Mouse (Mus musculus) CH12.LX (cell line): ENCODE measurements around the gene Pkp4. TPM values are rescaled to one million over a fixed set of nuclear protein-coding genes. Genes with fewer than 3 reads are reported as not detected.

ENCODE experiments used
- DNase-seq: peaks from one replicate; pipeline ENCODE4 v3.0.0-alpha.2; 2013; ENCODE audit errors: extremely low read depth
- H3K27ac ChIP-seq: 2 replicates; pipeline ENCODE4 v1.5.1; 2012; ENCODE audit warnings: low read depth, mild to moderate bottlenecking, control low read depth, moderate library complexity; ENCODE audit not compliant: insufficient read depth
- H3K27me3 ChIP-seq: replicated peaks from 2 replicates; pipeline ENCODE3; 2012; ENCODE audit warnings: inconsistent platforms
- H3K36me3 ChIP-seq, 2 experiments: replicated peaks in 1 of 2; 2 replicates each; pipeline versions ENCODE3 to v1.6.1; 2012; ENCODE audit warnings: inconsistent platforms in 1 of 2, low read length in 1 of 2, mild to moderate bottlenecking in 1 of 2, mixed read lengths in 1 of 2, moderate library complexity in 1 of 2; ENCODE audit not compliant: control insufficient read depth in 1 of 2, insufficient read depth in 1 of 2
- H3K4me1 ChIP-seq, 2 experiments: 2 replicates each; pipeline ENCODE4 v1.6.1; 2012; ENCODE audit warnings: inconsistent platforms in 1 of 2, moderate library complexity in 1 of 2; ENCODE audit not compliant: insufficient read depth in 2 of 2, control insufficient read depth in 1 of 2
- H3K4me2 ChIP-seq: 2 replicates; pipeline ENCODE4 v1.6.1; 2012; ENCODE audit warnings: low read depth, mild to moderate bottlenecking, control low read depth; ENCODE audit not compliant: poor library complexity, insufficient read depth, severe bottlenecking
- H3K4me3 ChIP-seq, 3 experiments: fragments of 150-350 bp in 1 of 3; sonication (generic) in 1 of 3; replicated peaks in 1 of 3; 2 replicates each; pipeline versions ENCODE3 to v1.5.1; 2011 to 2012; ENCODE audit warnings: low read depth in 2 of 3, low read length in 2 of 3, mild to moderate bottlenecking in 2 of 3, moderate library complexity in 2 of 3, control low read depth in 1 of 3, improper control_type of control experiment in 1 of 3, inconsistent platforms in 1 of 3, mixed read lengths in 1 of 3; ENCODE audit not compliant: poor library complexity in 1 of 3
- H3K79me2 ChIP-seq: replicated peaks from 2 replicates; pipeline ENCODE4 v1.6.1; 2012; ENCODE audit warnings: mild to moderate bottlenecking, moderate library complexity; ENCODE audit not compliant: control insufficient read depth, poor library complexity, insufficient read depth, severe bottlenecking; ENCODE audit errors: extremely low read depth
- H3K9ac ChIP-seq: 2 replicates; pipeline ENCODE4 v1.6.1; 2012; ENCODE audit warnings: low read depth, mild to moderate bottlenecking, control low read depth, moderate library complexity; ENCODE audit not compliant: insufficient read depth
- H3K9me3 ChIP-seq: replicated peaks from 2 replicates; pipeline ENCODE3; 2012; ENCODE audit warnings: low read length, inconsistent platforms, mixed read lengths
- BHLHE40 ChIP-seq: IDR thresholded peaks from 2 replicates; pipeline ENCODE4 v1.6.1; 2011; ENCODE audit warnings: mild to moderate bottlenecking, low read depth, low read length, improper control_type of control experiment
- CTCF ChIP-seq, 2 experiments: IDR thresholded peaks in 1 of 2; conservative IDR thresholded peaks in 1 of 2; 2 replicates each; pipeline ENCODE4 v1.5.1; 2011 to 2012; ENCODE audit warnings: low read depth in 2 of 2, low read length in 2 of 2, improper control_type of control experiment in 1 of 2, inconsistent platforms in 1 of 2, mild to moderate bottlenecking in 1 of 2, moderate library complexity in 1 of 2
- ETS1 ChIP-seq: conservative IDR thresholded peaks from 2 replicates; pipeline ENCODE4 v1.6.1; 2012; ENCODE audit warnings: low read depth, mild to moderate bottlenecking, inconsistent platforms, low read length, improper control_type of control experiment, moderate library complexity
- GABPA ChIP-seq: IDR thresholded peaks from 2 replicates; pipeline ENCODE4 v1.6.1; 2012; ENCODE audit warnings: low read depth, low read length, improper control_type of control experiment, inconsistent platforms; ENCODE audit not compliant: insufficient replicate concordance
- HCFC1 ChIP-seq: IDR thresholded peaks from 2 replicates; pipeline ENCODE4 v1.6.1; 2012; ENCODE audit warnings: low read depth, mild to moderate bottlenecking, inconsistent platforms, low read length, improper control_type of control experiment
- JUND ChIP-seq: conservative IDR thresholded peaks from 2 replicates; pipeline ENCODE4 v1.6.1; 2011; ENCODE audit warnings: low read depth, low read length, improper control_type of control experiment
- KAT2A ChIP-seq: IDR thresholded peaks from 2 replicates; pipeline ENCODE4 v1.6.1; 2012; ENCODE audit warnings: low read length, improper control_type of control experiment, inconsistent platforms; ENCODE audit not compliant: insufficient replicate concordance
- MAX ChIP-seq: IDR thresholded peaks from 2 replicates; pipeline ENCODE4 v1.6.1; 2011; ENCODE audit warnings: low read length, improper control_type of control experiment
- MAZ ChIP-seq: IDR thresholded peaks from 2 replicates; pipeline ENCODE4 v1.6.1; 2012; ENCODE audit warnings: low read depth, mild to moderate bottlenecking, inconsistent platforms, low read length, improper control_type of control experiment, moderate library complexity
- MXI1 ChIP-seq: IDR thresholded peaks from 2 replicates; pipeline ENCODE4 v1.6.1; 2011; ENCODE audit warnings: mild to moderate bottlenecking, low read depth, low read length, improper control_type of control experiment
- MYC ChIP-seq: IDR thresholded peaks from 2 replicates; pipeline ENCODE4 v1.6.1; 2011; ENCODE audit warnings: low read depth, mild to moderate bottlenecking, improper control_type of control experiment, low read length
- NELFE ChIP-seq: IDR thresholded peaks from 2 replicates; pipeline ENCODE4 v1.6.1; 2011; ENCODE audit warnings: low read depth, low read length, improper control_type of control experiment
- NRF1 ChIP-seq: IDR thresholded peaks from 2 replicates; pipeline ENCODE4 v1.6.1; 2014; ENCODE audit warnings: low read depth, mild to moderate bottlenecking, inconsistent platforms, low read length, improper control_type of control experiment, moderate library complexity
- PAX5 ChIP-seq: IDR thresholded peaks from 2 replicates; pipeline ENCODE4 v1.6.1; 2012; ENCODE audit warnings: low read length, inconsistent platforms, mixed read lengths
- POLR2A ChIP-seq: IDR thresholded peaks from 2 replicates; pipeline ENCODE4 v1.6.1; 2011; ENCODE audit warnings: low read depth, mild to moderate bottlenecking, improper control_type of control experiment, low read length
- POLR2AphosphoS2 ChIP-seq: IDR thresholded peaks from 2 replicates; pipeline ENCODE4 v1.6.1; 2011; ENCODE audit warnings: low read depth, low read length, improper control_type of control experiment
- SMC3 ChIP-seq: IDR thresholded peaks from 2 replicates; pipeline ENCODE4 v1.6.1; 2011; ENCODE audit warnings: low read depth, low read length, improper control_type of control experiment
- TCF12 ChIP-seq: IDR thresholded peaks from 2 replicates; pipeline ENCODE4 v1.6.1; 2014; ENCODE audit warnings: low read depth, mild to moderate bottlenecking, inconsistent platforms, low read length, improper control_type of control experiment
- UBTF ChIP-seq: IDR thresholded peaks from 2 replicates; pipeline ENCODE4 v1.6.1; 2012; ENCODE audit warnings: low read depth, mild to moderate bottlenecking, inconsistent platforms, low read length, improper control_type of control experiment, moderate library complexity
- USF2 ChIP-seq: conservative IDR thresholded peaks from 2 replicates; pipeline ENCODE4 v1.6.1; 2011; ENCODE audit warnings: low read depth, low read length, improper control_type of control experiment
- ZC3H11A ChIP-seq: IDR thresholded peaks from 2 replicates; pipeline ENCODE4 v1.6.1; 2012; ENCODE audit warnings: low read depth, mild to moderate bottlenecking, inconsistent platforms, low read length, improper control_type of control experiment
- ZKSCAN1 ChIP-seq: IDR thresholded peaks from 2 replicates; pipeline ENCODE4 v1.6.1; 2012; ENCODE audit warnings: low read depth, inconsistent platforms, low read length, improper control_type of control experiment, borderline replicate concordance
- ZNF384 ChIP-seq: IDR thresholded peaks from 2 replicates; pipeline ENCODE4 v1.6.1; 2012; ENCODE audit warnings: low read depth, low read length, improper control_type of control experiment, inconsistent platforms
- dilution Hi-C: fragments of 300-500 bp; cut with MboI; formaldehyde crosslinking; loops from 2 replicates; pipeline ENCODE4 v1.14.3; 2020; ENCODE audit warnings: low sequenced_read_pairs; ENCODE audit not compliant: extremely low pct_unique_long_range_greater_than_20kb, extremely low pct_ligation_motif_present
- in situ Hi-C: fragments of 300-500 bp; cut with MboI; formaldehyde crosslinking; loops from 3 replicates; pipeline ENCODE4 v1.14.3; 2019; ENCODE audit warnings: low sequenced_read_pairs, low pct_ligation_motif_present, low pct_unique_long_range_greater_than_20kb, mixed read lengths
- polyA plus RNA-seq: library from polyadenylated mRNA; unstranded; fragments of >175 nt; gene quantifications from 2 replicates; pipeline ENCODE4 v1.2.1, GENCODE M21; 2012; ENCODE audit warnings: low read depth; ENCODE audit not compliant: insufficient read length
- total RNA-seq, 2 experiments: library from RNA; depleted of rRNA; stranded (reverse); fragments of 300-350 nt in 1 of 2; fragments of >200 nt in 1 of 2; gene quantifications; 2 replicates each; pipeline ENCODE4 v1.2.3; 2012 to 2014

Gene Pkp4
- total and polyA plus RNA-seq, 3 experiments, result not detected

DNA sequence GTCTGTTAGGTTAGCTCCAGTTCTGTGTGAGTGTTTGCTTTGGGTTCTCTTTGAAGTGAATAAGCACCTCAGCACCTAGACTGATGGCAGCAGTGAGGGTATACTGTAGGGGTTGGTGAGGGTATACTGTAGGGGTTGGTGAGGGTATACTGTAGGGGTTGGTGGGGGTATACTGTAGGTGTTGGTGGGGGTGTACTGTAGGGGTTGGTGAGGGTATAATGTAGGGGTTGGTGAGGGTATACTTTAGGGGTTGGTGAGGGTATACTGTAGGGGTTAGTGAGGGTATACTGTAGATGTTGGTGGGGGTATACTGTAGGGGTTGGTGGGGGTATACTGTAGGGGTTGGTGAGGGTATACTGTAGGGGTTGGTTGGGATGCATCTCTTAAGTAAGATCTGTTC, 92.2 kb downstream of the Pkp4 start:
- dilution Hi-C loops, result no loop called here
- no peaks in the 10 kb centered on the region for H3K27me3 ChIP-seq

GRCm38 (mm10) chr2:59253435-59253834, 92.8 kb downstream of the Pkp4 start:
- Histone ChIP-seq H3K27me3 (no peaks in the 10 kb centered on the region), H3K79me2 (no peaks in the 10 kb centered on the region)

More for the DNA sequence above, 92.2 kb downstream of the Pkp4 start:
- no peak overlapping the region for H3K9ac ChIP-seq
- no peaks in the 10 kb centered on the region for H3K36me3 ChIP-seq
- in situ Hi-C loops, result no loop called here
- DNase-seq, result no peak
- no peaks in the 10 kb centered on the region for H3K79me2 ChIP-seq
- no peak overlapping the region for H3K27ac ChIP-seq
- TF ChIP-seq NRF1 (no peak), UBTF (no peak), GABPA (no peak), MXI1 (no peak), ZNF384 (no peak), CTCF (conservative IDR thresholded peaks at IDR 0.05 in 1 of 2, IDR thresholded peaks at IDR 0.05 in 1 of 2; ENCODE audit: low read depth in 2 of 2, low read length in 2 of 2) (no peak), PAX5 (no peak), HCFC1 (no peak), NELFE (no peak), MAX (no peak), JUND (no peak), SMC3 (no peak), KAT2A (no peak), ZC3H11A (no peak), ZKSCAN1 (no peak), TCF12 (no peak), MYC (no peak)
- H3K4me3 ChIP-seq, result no peak overlapping the region
- H3K9me3 ChIP-seq, result peaks cover 41% of the 10 kb centered on the region
- no peak overlapping the region for H3K4me2 ChIP-seq
- no peaks in the 10 kb centered on the region for H3K4me1 ChIP-seq

More at GRCm38 (mm10) chr2:59253435-59253834, 92.8 kb downstream of the Pkp4 start:
- no peaks in the 10 kb centered on the region for H3K36me3 ChIP-seq
- dilution Hi-C loops, result no loop called here
- H3K4me1 ChIP-seq, result no peaks in the 10 kb centered on the region
- DNase-seq, result no peak
- no peak overlapping the region for H3K4me2 ChIP-seq
- H3K4me3 ChIP-seq, result no peak overlapping the region
- in situ Hi-C loops, result no loop called here
- H3K27ac ChIP-seq, result no peak overlapping the region
- TF ChIP-seq POLR2AphosphoS2 (no peak), KAT2A (no peak), BHLHE40 (no peak), GABPA (no peak), POLR2A (no peak), CTCF (conservative IDR thresholded peaks at IDR 0.05 in 1 of 2, IDR thresholded peaks at IDR 0.05 in 1 of 2; ENCODE audit: low read depth in 2 of 2, low read length in 2 of 2) (no peak), NRF1 (no peak), USF2 (no peak), MAZ (no peak), ETS1 (no peak), MXI1 (no peak)
- TF ChIP-seq, all 38 proteins: peak for 0
- Histone ChIP-seq H3K9ac (no peak overlapping the region), H3K9me3 (peaks cover 42% of the 10 kb centered on the region)
